Mouse (Mus musculus) neural tube, postnatal 0 days (tissue): ENCODE data around the gene Clock. TPM values are rescaled to one million over a fixed set of nuclear protein-coding genes. Genes with fewer than 3 reads are reported as not detected.

ENCODE experiments used
- polyA plus RNA-seq: library from polyadenylated mRNA; unstranded; fragments of >200 nt; fragmentation: Nextera tagmentation; extraction: Ambion mirVana; gene quantifications from 2 replicates; pipeline ENCODE4 v1.2.1, GENCODE M21; 2015

Clock gene
- polyA plus RNA-seq, result 11.9 and 12.0 TPM in 2 replicates

DNA sequence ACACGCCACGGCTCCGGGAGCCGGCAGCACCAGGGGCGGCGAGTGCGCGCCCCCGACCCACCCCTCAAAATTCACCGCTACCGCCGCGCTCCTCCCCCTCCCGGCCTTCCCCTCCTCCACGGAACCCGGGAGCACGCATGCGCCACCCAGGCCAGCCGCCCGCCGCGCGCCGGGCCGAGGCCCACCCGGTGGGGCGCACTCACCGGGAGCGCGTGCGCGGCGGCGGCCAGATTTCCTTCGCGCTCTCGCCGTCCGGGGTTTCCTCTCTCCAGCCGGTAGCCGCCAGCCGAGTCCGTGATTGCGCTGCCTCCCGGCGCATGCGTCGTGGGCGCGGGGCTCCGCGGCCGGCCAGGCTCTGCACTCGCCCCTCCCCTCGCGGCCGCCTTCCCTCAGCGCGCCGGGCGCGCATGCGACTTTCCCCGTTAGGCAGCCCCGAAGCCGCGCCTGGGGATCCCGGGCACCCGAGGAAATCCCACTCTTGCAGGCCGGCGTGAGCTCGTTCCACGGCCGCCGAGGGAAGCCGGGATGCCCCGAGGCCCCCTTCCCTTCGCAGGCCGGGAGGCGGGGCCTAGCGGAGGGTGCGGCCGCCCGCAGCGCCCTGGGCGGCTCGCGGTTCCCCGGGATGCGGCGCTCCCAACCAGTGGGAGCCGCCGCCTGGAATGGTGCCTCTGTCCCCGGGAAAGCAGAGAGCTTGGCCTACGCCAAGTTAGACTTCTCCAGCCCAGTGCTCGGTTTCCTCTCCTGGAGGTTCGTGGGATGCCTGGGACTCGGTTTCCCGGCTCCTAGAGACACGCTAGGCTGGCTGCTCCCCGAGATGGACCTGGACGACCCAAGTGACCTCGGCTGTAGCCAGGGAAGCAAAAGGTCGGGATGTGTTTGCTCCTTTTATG lies at the start of gene Clock:
TSS of gene Clock (minus strand) at position 341 of the 890 bp plus-strand sequence.

DNA sequence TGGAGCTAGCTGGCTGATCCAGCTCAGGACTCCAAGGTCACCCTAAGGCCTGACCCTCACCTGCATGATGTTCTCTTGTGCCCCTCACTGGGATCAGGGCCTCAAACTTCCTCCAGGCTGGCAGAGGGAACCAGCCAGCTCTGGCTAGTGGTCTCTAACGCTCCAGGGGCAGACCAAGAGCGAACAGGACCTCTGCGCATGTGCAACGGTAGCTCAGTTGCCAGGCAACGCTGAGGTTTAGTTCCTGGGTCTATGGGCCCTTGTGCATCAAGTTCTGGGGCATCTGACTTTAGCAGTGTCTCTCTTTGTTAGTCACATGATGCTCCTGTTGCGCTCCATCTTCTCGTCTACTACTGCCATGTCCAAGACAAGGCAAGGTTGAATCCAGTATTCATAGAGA lies 26.4 kb upstream of the Clock start, which contains the start of gene Pdcl2:
TSS of gene Pdcl2 (minus strand) at position 204 of the 400 bp plus-strand sequence.

DNA sequence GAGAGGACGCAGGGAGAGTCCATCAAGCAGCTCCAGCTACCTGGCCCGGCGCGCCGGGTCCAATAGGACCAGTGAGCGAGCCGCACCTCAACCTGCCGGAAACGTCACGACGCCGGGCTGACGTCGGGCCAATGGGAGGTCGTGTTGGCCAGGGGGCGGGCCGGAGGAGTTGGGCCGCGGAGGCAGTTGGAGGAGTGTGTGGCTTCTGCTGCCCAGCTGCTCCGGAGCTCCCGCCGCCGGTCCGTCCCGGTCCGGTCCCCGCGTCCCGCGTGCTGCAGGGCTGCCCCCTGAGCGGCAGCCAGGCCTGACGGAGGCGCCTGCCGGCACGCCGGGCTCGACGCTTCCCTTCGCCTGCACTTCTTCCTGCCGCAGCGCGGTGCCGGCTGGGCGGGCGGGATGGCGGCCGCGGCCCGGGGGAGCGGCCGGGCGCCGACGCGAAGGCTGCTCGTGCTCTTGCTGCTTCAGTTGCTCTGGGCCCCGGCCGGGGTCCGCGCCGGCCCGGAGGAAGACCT lies 120.8 kb downstream of the Clock start, which contains the start of gene Tmem165:
TSS of gene Tmem165 (plus strand) at position 131 of the 512 bp plus-strand sequence.

Other genes starting within 250 kb of the Clock start
- gene Srd5a3, start 164.5 kb downstream of the Clock start, polyA plus RNA-seq, result 26.6 and 27.8 TPM in 2 replicates
- 59.0 and 72.6 TPM in 2 replicates for gene Tmem165, start 120.9 kb downstream of the Clock start, polyA plus RNA-seq
- gene Pdcl2, start 26.4 kb upstream of the Clock start, polyA plus RNA-seq, result not detected in 2 replicates
- gene Nmu, start 59.0 kb upstream of the Clock start, polyA plus RNA-seq, result 5.7 and 6.3 TPM in 2 replicates
- gene Gm7271, start 179.2 kb upstream of the Clock start, polyA plus RNA-seq, result 2.8 and 5.4 TPM in 2 replicates
- gene Exoc1, start 224.5 kb upstream of the Clock start, polyA plus RNA-seq, result 40.4 and 46.0 TPM in 2 replicates